Mouse (Mus musculus) lung, postnatal 0 days (tissue): ENCODE data around the gene Polr3gl. TPM values are rescaled to one million over a fixed set of nuclear protein-coding genes. Genes with fewer than 3 reads are reported as not detected.

Experiments
- ATAC-seq: fragments of 200-750 bp; cut with Nextera tagmentation; 2 replicates; pipeline ENCODE4 v1.8.0; 2017; ENCODE audit warnings: moderate library complexity
- DNase-seq: peaks from one replicate; pipeline ENCODE4 v3.0.0-alpha.2; 2016; ENCODE audit warnings: low spot score
- H3K27ac ChIP-seq: fragments of 300-500 bp; sonication (generic); 2 replicates; pipeline ENCODE4 v1.5.1; 2014; ENCODE audit warnings: antibody characterized with exemption, mild to moderate bottlenecking, low read length, mixed read lengths
- H3K27me3 ChIP-seq: fragments of 300-500 bp; sonication (generic); replicated peaks from 2 replicates; pipeline ENCODE4 v1.6.1; 2014; ENCODE audit warnings: low read length, mixed read lengths; ENCODE audit not compliant: insufficient read depth
- H3K36me3 ChIP-seq: fragments of 300-500 bp; sonication (generic); 2 replicates; pipeline ENCODE4 v1.6.1; 2014; ENCODE audit warnings: low read length, mixed read lengths; ENCODE audit not compliant: insufficient read depth
- H3K4me1 ChIP-seq: fragments of 300-500 bp; sonication (generic); 2 replicates; pipeline ENCODE4 v1.6.1; 2014; ENCODE audit warnings: antibody characterized with exemption, low read depth, low read length, mixed read lengths; ENCODE audit not compliant: insufficient read depth
- H3K4me2 ChIP-seq: fragments of 300-500 bp; sonication (generic); replicated peaks from 2 replicates; pipeline ENCODE4 v1.6.1; 2014; ENCODE audit warnings: low read depth, mild to moderate bottlenecking, low read length, moderate library complexity, mixed read lengths
- H3K4me3 ChIP-seq: fragments of 300-500 bp; sonication (generic); 2 replicates; pipeline ENCODE4 v1.5.1; 2014; ENCODE audit warnings: low read depth, low read length
- H3K9ac ChIP-seq: fragments of 300-500 bp; sonication (generic); replicated peaks from 2 replicates; pipeline ENCODE4 v1.6.1; 2014; ENCODE audit warnings: low read depth, mild to moderate bottlenecking
- H3K9me3 ChIP-seq: fragments of 300-500 bp; sonication (generic); 2 replicates; pipeline ENCODE4 v1.6.1; 2016; ENCODE audit warnings: low read length, mixed read lengths
- CTCF ChIP-seq: IDR thresholded peaks from 2 replicates; pipeline ENCODE4 v1.5.1; 2016; ENCODE audit warnings: antibody characterized with exemption, mild to moderate bottlenecking
- EP300 ChIP-seq: IDR thresholded peaks from 2 replicates; pipeline ENCODE4 v1.6.1; 2016; ENCODE audit warnings: antibody characterized with exemption, mild to moderate bottlenecking, control low read depth
- WGBS: fragments of 180-500 bp; shearing (Covaris S2); extraction: QIAGEN DNeasy Blood & Tissue Kit; methylation state at CpG from one replicate; pipeline ENCODE4 v1.1.7; 2014; 5-methylcytosine and 5-hydroxymethylcytosine counted together
- polyA plus RNA-seq: library from polyadenylated mRNA; unstranded; fragments of >200 nt; fragmentation: Nextera tagmentation; extraction: Ambion mirVana; gene quantifications from 2 replicates; pipeline ENCODE4 v1.2.1, GENCODE M21; 2015

Polr3gl gene
- polyA plus RNA-seq, 1 experiment from 2014 or later = 36.7 TPM

DNA sequence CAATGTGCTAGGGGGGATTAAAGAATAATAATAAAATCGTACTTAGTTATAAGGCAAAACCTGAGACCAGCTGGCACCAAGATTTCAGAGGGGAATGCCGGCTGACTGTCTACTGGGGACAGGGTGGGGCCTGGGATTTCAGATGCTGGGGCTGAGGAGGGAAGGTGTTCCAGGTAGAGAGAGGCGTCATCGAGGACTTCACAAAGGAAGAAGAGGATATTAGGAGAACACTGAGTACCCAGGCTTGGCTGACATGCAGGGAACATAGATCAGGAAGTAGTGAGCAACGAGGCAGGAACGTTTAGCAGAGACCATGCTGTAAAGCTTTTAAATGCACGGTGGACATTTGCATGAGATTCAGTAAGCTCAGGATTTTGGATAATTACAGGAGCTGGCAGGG is 42.1 kb downstream of the Polr3gl start:
- Histone ChIP-seq H3K4me2 (peak overlapping the region; percentile 27; the same call in 1 of the 2 replicates), H3K9ac (peak overlapping the region; percentile 16; the same call in 1 of the 2 replicates), H3K27me3 (no peaks in the 10 kb centered on the region), H3K9me3 (no peaks in the 10 kb centered on the region), H3K27ac (peak overlapping the region; percentile 89), H3K4me3 (no peak overlapping the region), H3K36me3 (no peaks in the 10 kb centered on the region), H3K4me1 (peaks cover 24% of the 10 kb centered on the region; the same call in 1 of the 2 replicates)
- peak; percentile 26; the same call in 1 of the 2 replicates for ATAC-seq
- WGBS = 33% methylated on average over 7 of the region's 7 CpGs
- DNase-seq = peak; percentile 63
- TF ChIP-seq CTCF (no peak), EP300 (peak; percentile 98)

DNA sequence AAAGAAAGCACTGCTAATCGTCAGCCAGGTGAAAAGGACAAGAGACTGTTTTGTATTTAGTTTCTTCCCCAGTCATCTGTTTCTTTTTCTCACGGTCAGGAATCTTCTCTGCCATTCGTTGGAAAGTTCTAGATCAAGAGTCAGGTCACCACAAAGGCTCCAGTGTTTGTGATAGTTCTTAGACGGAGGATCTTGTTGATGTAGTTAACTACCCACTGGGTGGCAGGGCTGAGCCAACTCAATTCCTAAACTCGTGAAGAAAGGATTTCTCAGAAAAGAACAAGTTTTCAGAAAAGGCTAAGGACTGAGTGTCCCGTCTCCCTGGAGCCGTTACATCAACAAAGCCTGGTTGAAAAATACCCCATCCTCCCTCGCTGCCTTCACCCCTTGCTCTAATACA is 42.8 kb downstream of the Polr3gl start:
- 4% methylated on average over 8 of the region's 8 CpGs for WGBS
- peak; percentile 99 for TF ChIP-seq EP300
- TF ChIP-seq CTCF = peak; percentile 82
- Histone ChIP-seq H3K9ac (peak overlapping the region; percentile 16; the same call in 1 of the 2 replicates), H3K27me3 (no peaks in the 10 kb centered on the region), H3K4me2 (peak overlapping the region; percentile 27; the same call in 1 of the 2 replicates), H3K9me3 (no peaks in the 10 kb centered on the region), H3K4me3 (no peak overlapping the region), H3K27ac (peak overlapping the region; percentile 89), H3K4me1 (peaks cover 22% of the 10 kb centered on the region; the same call in 1 of the 2 replicates), H3K36me3 (no peaks in the 10 kb centered on the region)
- DNase-seq = peak; percentile 96
- ATAC-seq = peak; percentile 45

DNA sequence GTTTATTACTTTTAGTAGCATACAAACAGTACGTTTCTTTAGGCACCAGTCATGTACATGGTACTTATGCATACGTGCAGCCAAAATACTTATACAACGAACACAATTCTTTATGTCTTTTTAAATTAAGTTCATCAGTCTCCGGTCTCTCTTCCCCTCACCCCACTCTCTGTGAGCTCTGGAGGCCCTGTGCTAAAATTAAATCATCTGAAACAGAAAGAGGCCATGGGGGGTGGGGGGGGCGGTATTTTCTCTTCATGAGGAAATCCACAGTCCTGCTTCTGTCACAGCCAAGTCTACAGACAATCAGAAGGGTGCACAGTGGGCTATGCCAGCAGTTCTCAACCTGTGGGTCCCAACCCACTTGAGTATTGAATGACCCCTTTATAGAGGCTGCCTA is 44.6 kb downstream of the Polr3gl start:
- Histone ChIP-seq H3K36me3 (no peaks in the 10 kb centered on the region), H3K27me3 (no peaks in the 10 kb centered on the region), H3K4me2 (no peak overlapping the region), H3K4me1 (peaks cover 15% of the 10 kb centered on the region; the same call in 1 of the 2 replicates), H3K9me3 (no peaks in the 10 kb centered on the region), H3K9ac (no peak overlapping the region), H3K4me3 (no peak overlapping the region), H3K27ac (no peak overlapping the region)
- 79% methylated on average over 5 of the region's 5 CpGs for WGBS
- DNase-seq = no peak
- TF ChIP-seq EP300 = no peak
- TF ChIP-seq CTCF = no peak
- ATAC-seq = no peak

DNA sequence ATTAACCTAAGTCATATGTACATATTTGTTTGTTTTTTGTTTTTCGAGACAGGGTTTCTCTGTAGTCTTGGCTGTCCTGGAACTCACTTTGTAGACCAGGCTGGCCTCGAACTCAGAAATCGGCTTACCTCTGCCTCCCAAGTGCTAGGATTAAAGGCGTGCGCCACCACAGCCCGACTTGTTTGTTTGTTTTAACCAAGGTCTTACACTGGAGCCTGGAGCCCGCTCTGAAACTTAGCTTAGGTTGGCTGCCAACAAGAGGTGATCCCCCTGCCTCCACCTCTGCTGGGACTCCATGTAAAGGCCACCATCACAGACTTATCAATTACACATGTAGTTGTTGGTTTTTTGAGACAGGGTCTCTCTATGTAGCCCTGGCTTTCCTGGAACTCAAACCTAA is 45.2 kb downstream of the Polr3gl start:
- H3K9me3 ChIP-seq = no peaks in the 10 kb centered on the region
- no peaks in the 10 kb centered on the region for H3K36me3 ChIP-seq
- no peak overlapping the region for H3K27ac ChIP-seq
- H3K4me2 ChIP-seq = no peak overlapping the region
- H3K27me3 ChIP-seq = no peaks in the 10 kb centered on the region
- WGBS = 73% methylated on average over 7 of the region's 7 CpGs
- TF ChIP-seq EP300 (no peak), CTCF (no peak)
- DNase-seq (no peak), ATAC-seq (no peak)
- no peak overlapping the region for H3K9ac ChIP-seq
- H3K4me1 ChIP-seq = peaks cover 15% of the 10 kb centered on the region; the same call in 1 of the 2 replicates
- no peak overlapping the region for H3K4me3 ChIP-seq

DNA sequence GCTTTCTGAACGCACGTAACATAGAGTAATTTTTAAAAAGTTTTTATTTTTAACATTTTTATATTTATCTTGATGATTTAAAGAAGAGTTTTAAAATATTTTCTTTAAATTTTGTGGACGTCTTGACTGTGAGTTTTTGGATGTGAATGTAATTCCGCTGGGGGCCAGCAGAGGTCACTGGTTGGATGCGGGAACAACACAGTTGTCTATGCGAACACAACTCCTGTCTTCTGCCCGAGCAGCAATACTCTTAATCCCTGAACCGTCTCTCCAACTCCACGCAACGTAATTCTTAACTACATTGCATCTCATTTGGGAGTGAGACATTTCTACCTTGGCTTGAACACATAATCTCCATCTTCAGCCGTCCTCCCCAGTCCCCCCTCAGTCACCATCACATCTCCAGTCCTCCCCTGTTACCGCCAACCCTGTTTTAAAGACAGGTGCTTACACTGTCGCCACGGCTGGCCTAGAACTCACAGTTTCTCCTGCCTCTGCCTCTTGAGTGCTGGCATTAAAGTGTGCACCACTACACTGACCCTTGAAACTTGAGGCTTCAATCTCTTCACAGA is 46.5 kb downstream of the Polr3gl start:
- Histone ChIP-seq H3K9me3 (no peaks in the 10 kb centered on the region), H3K36me3 (no peaks in the 10 kb centered on the region), H3K9ac (no peak overlapping the region), H3K4me2 (no peak overlapping the region), H3K27me3 (no peaks in the 10 kb centered on the region), H3K27ac (no peak overlapping the region), H3K4me1 (peaks cover 11% of the 10 kb centered on the region; the same call in 1 of the 2 replicates), H3K4me3 (no peak overlapping the region)
- TF ChIP-seq EP300 = no peak
- TF ChIP-seq CTCF = peak; percentile 91
- WGBS = 10% methylated on average over 14 of the region's 14 CpGs
- ATAC-seq = peak; percentile 18; the same call in 1 of the 2 replicates
- DNase-seq = peak; percentile 87

DNA sequence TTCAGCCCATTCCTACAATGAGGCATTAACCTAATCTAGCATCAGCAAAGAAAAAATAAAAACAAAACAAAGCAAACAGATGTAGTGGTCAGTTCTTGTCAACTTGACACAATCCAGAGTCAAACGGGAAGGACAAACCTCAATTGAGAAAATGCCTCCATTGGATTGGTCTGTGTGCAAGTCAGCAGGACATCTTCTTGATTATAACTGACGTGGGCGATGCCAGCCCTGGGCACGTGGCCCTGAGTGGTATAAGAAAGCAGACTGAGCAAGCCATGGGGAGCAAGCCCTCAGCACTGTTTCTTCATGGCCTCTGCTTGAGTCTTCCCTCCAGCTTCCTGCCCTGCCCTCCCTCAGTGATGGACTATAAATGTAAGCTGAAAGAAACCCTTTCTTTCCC is 47.1 kb downstream of the Polr3gl start:
- H3K9me3 ChIP-seq = no peaks in the 10 kb centered on the region
- H3K27me3 ChIP-seq = no peaks in the 10 kb centered on the region
- TF ChIP-seq CTCF (no peak), EP300 (no peak)
- no peak for DNase-seq
- WGBS = 34% methylated on average over 4 of the region's 4 CpGs
- H3K27ac ChIP-seq = no peak overlapping the region
- no peaks in the 10 kb centered on the region for H3K36me3 ChIP-seq
- no peak overlapping the region for H3K9ac ChIP-seq
- ATAC-seq = no peak
- no peak overlapping the region for H3K4me3 ChIP-seq
- peaks cover 9% of the 10 kb centered on the region; the same call in 1 of the 2 replicates for H3K4me1 ChIP-seq
- H3K4me2 ChIP-seq = no peak overlapping the region
